Comparison of ENCODE assay signal across 22 mouse cellular contexts in the genomic region with DNA sequence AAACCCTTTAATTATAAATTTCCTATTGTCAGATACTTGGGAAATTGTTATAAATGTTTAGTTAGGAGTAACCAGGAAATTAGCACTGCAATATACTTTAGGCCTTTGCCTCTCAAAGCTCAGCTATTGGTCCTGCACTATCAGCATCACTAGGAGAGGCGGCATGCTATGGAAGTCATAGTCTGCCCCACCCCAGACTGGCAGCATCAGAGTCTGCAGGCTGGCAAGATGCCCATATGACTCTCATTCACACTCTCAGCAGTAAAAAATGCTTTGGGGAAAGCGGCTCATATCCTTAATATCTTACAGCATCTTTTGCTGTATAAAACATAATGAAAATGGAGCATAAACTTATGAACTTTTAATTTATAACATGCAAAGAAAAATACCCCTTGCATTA.
DNase-seq lines count a peak whose midpoint lies in the region; ATAC-seq and TF ChIP-seq lines count a peak whose summit lies in the region.
"Had no signal": no experiment of that assay in that cellular context is flagged by ENCODE, and none has a peak within 500 bp of the region (broad histone marks: within the 10 kb centered on the region; RNA-seq: fewer than 3 reads in every experiment).

No protein-coding gene starts in this region.

- H3K4me1 ChIP-seq in forebrain, postnatal 0 days (ENCODE audit: insufficient read depth), result no peaks in the 10 kb centered on the region
- no peaks in the 10 kb centered on the region for H3K4me1 ChIP-seq in forebrain, embryonic 11.5 days (replicated peaks; ENCODE audit: control insufficient read depth, insufficient read depth, low read length)
- no peaks in the 10 kb centered on the region for H3K4me1 ChIP-seq in lung, embryonic 14.5 days (ENCODE audit: insufficient read depth)
- H3K4me1 ChIP-seq: embryonic facial prominence, embryonic 15.5 days; heart, embryonic 12.5 days; hindbrain, embryonic 13.5 days; intestine, embryonic 15.5 days had no signal

- peak; percentile 20 to 23 for DNase-seq in cerebellum, postnatal 14 days
- no peak for DNase-seq in cerebellum, adult 9-10 months
- DNase-seq in forebrain, postnatal 0 days, result peak; percentile 22
- DNase-seq in forebrain, embryonic 11.5 days (ENCODE audit: low spot score), result no peak
- DNase-seq in lung, embryonic 14.5 days, result peak; percentile 21
- no peak for DNase-seq in lung, postnatal 14 days
- DNase-seq in MN1 (ENCODE audit: low spot score), result peak; percentile 13
- DNase-seq in ovary, postnatal 10 days (ENCODE audit: low spot score), result no peak
- DNase-seq: adrenal gland, adult 8-10 months; adrenal gland, postnatal 36 days; cerebellum, adult 11 months; cerebellum, adult 8-10 months; embryo, embryonic 11 days; gastrocnemius, adult 2 months; gastrocnemius, postnatal 25 days; kidney, adult 18-20 months had no signal

- 41% methylated on average over 2 of the region's 2 CpGs for WGBS in forebrain, postnatal 0 days
- 89% methylated on average over 2 of the region's 2 CpGs for whole genome bisulfite sequencing in forebrain, embryonic 11.5 days
- WGBS in lung, embryonic 14.5 days, result 54% methylated on average over 2 of the region's 2 CpGs

- no peak for TF ChIP-seq CTCF in forebrain, postnatal 0 days (IDR thresholded peaks at IDR 0.05; ENCODE audit: low read depth)
- TF ChIP-seq CTCF in lung, embryonic 14.5 days (IDR thresholded peaks at IDR 0.05; ENCODE audit: low read depth), result no peak

- no peak overlapping the region for H3K9ac ChIP-seq in forebrain, postnatal 0 days
- H3K9ac ChIP-seq in forebrain, embryonic 11.5 days (ENCODE audit: low read length), result no peak overlapping the region
- H3K9ac ChIP-seq in lung, embryonic 14.5 days, result no peak overlapping the region
- H3K9ac ChIP-seq: embryonic facial prominence, embryonic 15.5 days; heart, embryonic 12.5 days; hindbrain, embryonic 13.5 days; intestine, embryonic 15.5 days had no signal

- H3K4me2 ChIP-seq in forebrain, postnatal 0 days (ENCODE audit: low read depth), result no peak overlapping the region
- H3K4me2 ChIP-seq in forebrain, embryonic 11.5 days (ENCODE audit: low read depth, low read length, severe bottlenecking), result no peak overlapping the region
- H3K4me2 ChIP-seq in lung, embryonic 14.5 days, result no peak overlapping the region
- H3K4me2 ChIP-seq: embryonic facial prominence, embryonic 15.5 days; heart, embryonic 12.5 days; hindbrain, embryonic 13.5 days; intestine, embryonic 15.5 days had no signal

- no peaks in the 10 kb centered on the region for H3K36me3 ChIP-seq in forebrain, postnatal 0 days (ENCODE audit: insufficient read depth)
- no peaks in the 10 kb centered on the region for H3K36me3 ChIP-seq in forebrain, embryonic 11.5 days (ENCODE audit: control insufficient read depth, insufficient read depth, low read length)
- H3K36me3 ChIP-seq in lung, embryonic 14.5 days (ENCODE audit: insufficient read depth), result no peaks in the 10 kb centered on the region
- H3K36me3 ChIP-seq: embryonic facial prominence, embryonic 15.5 days; heart, embryonic 12.5 days; hindbrain, embryonic 13.5 days; intestine, embryonic 15.5 days had no signal

- ATAC-seq in forebrain, postnatal 0 days, result no peak
- ATAC-seq in forebrain, embryonic 11.5 days (replicated peaks; ENCODE audit: low FRiP score), result no peak
- ATAC-seq in lung, embryonic 14.5 days (ENCODE audit: insufficient read depth), result no peak
- ATAC-seq: intestine, embryonic 15.5 days had no signal

- no peaks in the 10 kb centered on the region for H3K27me3 ChIP-seq in forebrain, postnatal 0 days (ENCODE audit: insufficient read depth, low read length)
- no peaks in the 10 kb centered on the region for H3K27me3 ChIP-seq in forebrain, embryonic 11.5 days (ENCODE audit: control insufficient read depth, insufficient read depth, low read length)
- H3K27me3 ChIP-seq in lung, embryonic 14.5 days (ENCODE audit: insufficient read depth, low read length), result no peaks in the 10 kb centered on the region
- H3K27me3 ChIP-seq: CH12.LX; embryonic facial prominence, embryonic 15.5 days; heart, embryonic 12.5 days; hindbrain, embryonic 13.5 days; intestine, embryonic 15.5 days had no signal

- no peaks in the 10 kb centered on the region for H3K9me3 ChIP-seq in forebrain, postnatal 0 days (ENCODE audit: low read length)
- H3K9me3 ChIP-seq in forebrain, embryonic 11.5 days (ENCODE audit: control insufficient read depth, low read length), result no peaks in the 10 kb centered on the region
- H3K9me3 ChIP-seq in lung, embryonic 14.5 days (ENCODE audit: low read depth, low read length), result no peaks in the 10 kb centered on the region
- H3K9me3 ChIP-seq: embryonic facial prominence, embryonic 15.5 days; heart, embryonic 12.5 days; hindbrain, embryonic 13.5 days; intestine, embryonic 15.5 days had no signal

- no peak overlapping the region for H3K4me3 ChIP-seq in forebrain, postnatal 0 days (ENCODE audit: low read depth, low read length)
- no peak overlapping the region for H3K4me3 ChIP-seq in forebrain, embryonic 11.5 days (ENCODE audit: low read depth, low read length)
- H3K4me3 ChIP-seq in lung, embryonic 14.5 days (ENCODE audit: low read depth, low read length), result no peak overlapping the region
- H3K4me3 ChIP-seq: embryonic facial prominence, embryonic 15.5 days; erythroblast, embryonic 14.5 days; gastrocnemius, adult 2 months; heart, embryonic 12.5 days; hindbrain, embryonic 13.5 days; intestine, embryonic 15.5 days had no signal

- H3K27ac ChIP-seq in forebrain, postnatal 0 days (ENCODE audit: low read depth, low read length), result no peak overlapping the region
- H3K27ac ChIP-seq in forebrain, embryonic 11.5 days (ENCODE audit: low read depth, low read length), result no peak overlapping the region
- no peak overlapping the region for H3K27ac ChIP-seq in lung, embryonic 14.5 days (ENCODE audit: low read depth)
- H3K27ac ChIP-seq: embryonic facial prominence, embryonic 15.5 days; gastrocnemius, adult 2 months; hindbrain, embryonic 13.5 days; intestine, embryonic 15.5 days had no signal

Comparison
In these comparisons a context has a peak if more than half of its experiments do, and no peak if none do; other contexts are left out.
1. DNase-seq: peak in cerebellum, postnatal 14 days (2 of 2), forebrain, postnatal 0 days (single experiment), lung, embryonic 14.5 days (single experiment) and MN1 (single experiment); none in cerebellum, adult 9-10 months (single experiment), forebrain, embryonic 11.5 days (single experiment), lung, postnatal 14 days (single experiment) and ovary, postnatal 10 days (single experiment).